Mouse (Mus musculus) embryo, embryonic 11.5 days (tissue): Measurements from ENCODE around the gene Cbfb.
"Not testable (repeated sequence)": the region's sequence is repeated elsewhere in the genome, so short reads cannot be mapped to it uniquely, and the experiment has no call there.

Experiments used
- DNase-seq: peaks from one replicate; pipeline ENCODE4 v3.0.0-alpha.2; 2012; ENCODE audit warnings: low read depth, low spot score

Gene Cbfb

DNA sequence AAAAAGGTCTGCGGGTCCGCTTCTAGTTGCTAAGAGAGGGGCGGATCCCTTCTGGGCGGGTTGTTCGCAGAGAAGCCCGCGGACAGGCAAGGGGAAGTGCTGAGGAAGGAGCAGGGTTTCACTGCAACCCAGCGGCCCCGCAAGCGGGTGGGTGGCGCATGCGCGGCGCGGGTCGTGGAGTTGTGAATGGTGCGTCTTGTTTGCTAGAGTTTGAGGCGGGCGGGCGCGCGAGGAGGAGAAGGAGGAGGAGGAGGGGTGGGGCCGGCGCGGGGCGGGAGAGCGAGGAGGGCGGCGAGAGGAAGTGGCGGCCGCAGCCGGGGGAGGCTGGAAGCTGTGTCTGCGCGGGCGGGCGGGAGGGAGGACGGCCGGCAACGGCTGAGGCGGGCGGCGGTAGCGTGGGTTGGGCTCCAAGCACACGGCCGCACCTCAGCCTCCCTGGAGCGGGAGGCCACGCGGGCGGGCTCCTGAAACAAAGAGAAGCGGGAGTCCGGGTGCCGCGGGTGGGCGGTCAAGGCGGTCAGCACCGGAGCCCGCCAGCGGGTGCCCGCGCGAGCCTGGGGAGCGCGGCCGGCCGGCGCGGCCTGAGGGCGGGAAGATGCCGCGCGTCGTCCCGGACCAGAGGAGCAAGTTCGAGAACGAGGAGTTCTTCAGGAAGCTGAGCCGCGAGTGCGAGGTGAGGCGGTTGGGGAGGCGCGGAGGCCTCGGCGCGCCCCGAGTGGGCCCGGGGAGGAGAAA is at the start of gene Cbfb:
Gene Cbfb (plus strand): TSS at position 294 of the 735 bp plus-strand sequence.
- DNase-seq, result peak; percentile 98

DNA sequence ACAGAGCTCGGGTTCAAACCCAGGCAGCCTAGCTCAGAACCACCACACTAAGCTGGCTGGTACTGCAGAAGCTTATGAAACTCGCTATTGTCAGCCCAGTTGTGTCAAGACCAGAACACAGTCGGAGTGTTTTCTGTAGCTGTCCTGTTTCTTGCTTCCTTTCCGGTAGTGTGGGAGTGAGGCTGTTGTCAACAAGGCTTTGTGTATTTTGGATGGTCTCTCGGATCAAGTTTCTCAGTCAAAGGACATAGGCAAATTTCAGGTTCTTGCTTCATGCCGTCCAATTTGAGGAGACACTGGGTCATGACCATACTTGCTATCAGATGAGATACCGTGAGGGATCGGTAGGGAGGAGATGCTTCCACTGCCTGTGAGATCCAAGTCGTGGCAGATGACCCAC is 40.6 kb upstream of the Cbfb start:
- DNase-seq, result no peak

DNA sequence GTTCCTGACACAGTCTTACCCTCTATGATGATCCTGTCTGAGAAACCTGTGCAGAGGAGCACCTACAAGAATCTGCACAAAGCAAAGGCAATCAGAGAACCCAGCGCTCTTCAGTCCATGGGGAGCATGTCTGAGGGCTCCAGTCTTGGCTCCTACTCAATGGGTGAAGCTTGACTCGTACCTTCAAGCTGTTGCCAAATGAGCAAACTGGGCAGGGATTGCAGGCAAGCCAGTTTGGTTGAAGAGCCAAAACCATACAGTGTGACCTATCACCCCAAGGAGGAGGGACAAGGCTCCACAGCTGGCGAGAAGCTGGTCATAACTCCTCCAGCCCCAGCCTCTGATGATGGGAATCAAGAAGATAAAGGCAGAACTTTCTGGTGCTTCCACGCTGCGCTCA is 39.0 kb upstream of the Cbfb start, which contains the start of gene Ces4a:
Gene Ces4a (plus strand): TSS at position 292 of the 400 bp plus-strand sequence.
- DNase-seq, result no peak

DNA sequence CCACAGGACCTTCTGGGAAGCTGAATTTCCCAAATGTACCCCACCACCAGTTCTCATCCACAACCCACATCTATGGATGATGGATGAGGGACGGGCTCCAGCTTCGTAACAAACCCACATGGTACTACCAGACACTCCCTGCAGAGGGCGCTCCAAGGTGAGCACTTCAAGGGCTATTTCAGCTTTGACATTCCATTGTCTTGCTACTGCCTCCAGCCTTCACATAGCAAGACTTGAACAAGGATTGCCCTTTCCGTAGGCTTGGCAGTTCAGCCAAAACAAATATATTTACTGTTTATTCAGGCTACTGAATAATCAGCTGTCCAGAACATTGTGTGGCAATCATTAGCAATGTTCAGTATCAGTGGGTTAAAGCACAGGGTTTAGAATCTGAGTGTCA is 32.1 kb upstream of the Cbfb start:
- peak; percentile 29 for DNase-seq

DNA sequence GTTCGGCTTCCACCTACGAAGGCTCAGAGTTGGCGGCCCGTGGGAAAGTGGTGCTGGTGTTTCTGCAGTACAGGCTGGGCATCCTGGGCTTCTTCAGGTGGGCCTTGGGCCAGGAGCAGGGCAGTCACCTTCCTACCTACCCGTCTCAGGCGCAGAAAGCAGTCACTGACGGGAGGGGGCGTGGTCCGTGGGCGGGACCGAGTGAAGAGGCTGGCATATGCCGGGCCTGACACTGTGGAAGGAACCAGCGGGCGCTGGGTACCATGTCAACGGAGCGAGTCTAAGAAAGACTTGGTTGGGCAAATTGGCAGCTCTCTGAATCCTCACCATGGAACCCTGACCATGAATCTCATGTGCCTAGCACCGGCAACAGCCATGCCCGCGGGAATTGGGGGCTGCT is 28.1 kb upstream of the Cbfb start:
- no peak for DNase-seq

DNA sequence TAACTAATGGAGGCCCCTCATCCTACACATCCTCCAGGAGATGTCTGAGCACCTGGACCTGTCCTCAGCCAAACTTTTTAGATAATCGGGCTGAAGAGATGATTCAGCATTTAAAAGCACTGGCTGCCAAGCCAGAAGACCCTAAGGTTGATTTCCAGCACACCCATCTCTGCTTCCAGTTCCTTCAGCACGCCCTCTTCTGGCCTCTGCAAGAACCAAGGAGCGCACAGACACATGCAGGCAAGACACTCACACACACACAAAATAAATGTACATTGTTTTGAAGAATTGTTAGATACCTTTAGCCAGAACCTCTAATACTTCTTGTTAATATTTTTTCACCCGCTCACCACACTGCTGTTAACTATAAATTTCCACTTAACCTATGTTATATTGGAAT is 18.8 kb upstream of the Cbfb start:
- no peak for DNase-seq

DNA sequence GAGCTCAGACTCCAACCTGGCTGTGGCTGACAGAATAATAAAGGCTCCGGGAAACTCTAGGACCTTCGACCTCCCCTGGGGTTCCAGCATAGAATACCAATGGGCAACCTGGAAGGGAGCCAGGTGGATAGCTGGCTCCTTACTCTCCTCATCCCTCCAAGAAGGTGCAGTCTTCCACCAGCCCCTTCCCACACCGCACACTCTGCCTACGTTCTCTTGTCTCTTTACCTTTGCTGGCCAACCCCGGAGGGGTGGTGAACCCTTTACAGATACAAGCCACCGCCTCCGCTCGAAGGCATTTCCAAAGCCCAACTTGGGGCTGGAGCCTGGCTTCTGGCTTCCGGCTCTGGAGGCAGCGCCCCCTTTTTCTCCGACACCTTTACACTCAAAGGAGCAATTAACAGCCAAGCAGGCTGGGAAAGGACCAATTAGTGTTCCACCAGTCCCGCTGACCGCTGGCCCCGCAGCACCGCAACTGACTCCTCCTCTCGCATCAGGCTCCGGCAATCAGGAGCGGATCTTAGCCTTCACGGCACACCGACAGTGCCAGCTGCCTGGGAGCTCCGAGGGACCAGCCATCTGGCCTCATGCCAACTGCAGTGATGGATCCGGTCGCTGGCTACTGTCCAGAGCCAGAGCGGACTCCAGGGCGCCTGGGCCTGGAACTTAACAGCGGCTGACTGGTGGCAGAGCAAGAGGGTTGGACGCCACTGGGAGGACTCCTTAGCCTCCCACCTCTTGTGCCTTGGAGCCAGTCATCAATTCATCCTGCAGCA is 17.7 kb upstream of the Cbfb start:
- DNase-seq, result peak; percentile 44

DNA sequence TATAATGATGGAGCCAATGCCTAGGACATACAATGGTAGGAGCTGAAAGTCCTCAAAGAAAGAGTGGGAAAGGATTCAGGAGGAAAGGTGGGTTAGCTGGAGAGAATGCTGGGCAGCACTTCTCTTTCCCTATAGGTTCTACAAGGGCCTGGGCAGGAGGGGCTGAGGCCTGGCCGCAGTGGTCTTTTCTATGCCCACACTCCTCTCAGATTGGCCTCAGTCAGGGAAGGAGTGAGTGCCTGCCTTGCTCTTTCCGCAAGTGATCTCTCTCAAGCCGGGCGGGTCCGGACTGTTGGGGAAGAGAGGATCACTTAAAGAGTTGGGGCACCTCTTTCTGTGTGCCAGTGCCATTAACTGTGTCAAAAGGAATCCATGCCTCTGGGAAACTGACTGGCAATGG is 16.2 kb upstream of the Cbfb start:
- no peak for DNase-seq

DNA sequence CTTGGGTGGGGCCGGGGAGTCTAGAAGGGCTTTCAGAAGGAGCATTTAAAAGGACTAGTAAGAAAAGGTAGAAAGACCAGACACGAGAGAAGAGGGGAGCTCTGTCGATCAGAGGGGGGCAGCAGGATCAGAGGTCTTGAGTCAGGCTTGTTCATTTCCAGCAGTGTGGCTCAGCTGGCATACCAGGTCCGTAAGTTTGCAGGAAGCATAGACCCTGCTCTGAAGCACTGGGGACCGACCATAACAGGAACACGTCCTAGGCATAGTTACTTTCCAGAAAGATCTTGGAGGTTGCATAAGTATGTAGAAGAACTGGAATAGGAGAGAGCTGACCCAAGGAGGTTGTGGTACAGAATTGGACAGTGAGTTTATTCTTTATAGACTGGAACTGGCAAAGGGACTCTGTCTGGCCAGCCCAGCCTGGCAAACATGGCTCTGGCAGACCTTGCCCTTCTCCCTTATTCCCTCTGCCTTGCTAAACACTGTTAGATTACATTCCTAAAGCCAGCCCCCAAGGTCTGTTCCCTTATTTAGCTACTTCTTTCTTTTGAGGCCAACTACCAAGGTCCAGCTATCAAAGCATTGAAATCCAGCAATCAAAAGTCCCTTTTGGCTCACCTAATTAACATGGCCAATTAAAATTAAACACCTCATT is 15.3 kb upstream of the Cbfb start:
- DNase-seq, result no peak

DNA sequence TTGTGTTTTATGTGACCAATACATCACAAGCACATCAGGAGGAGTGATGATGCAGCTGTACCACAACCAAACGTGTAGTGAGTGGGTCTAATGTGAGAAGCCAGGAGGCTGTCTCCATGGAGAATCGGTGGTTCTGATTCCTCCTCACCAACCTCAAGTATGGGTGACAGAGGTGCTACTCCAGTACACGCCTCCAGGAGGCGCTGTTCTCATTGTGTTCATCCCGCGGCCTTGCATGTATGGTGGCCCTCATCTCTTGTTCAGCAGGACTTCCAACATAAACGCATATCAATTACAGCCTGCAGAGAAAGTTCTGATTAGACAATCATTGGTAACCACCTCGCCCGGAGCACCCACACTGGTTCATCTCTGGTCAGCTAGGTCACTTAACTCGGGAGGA is 12.9 kb upstream of the Cbfb start:
- no peak for DNase-seq

DNA sequence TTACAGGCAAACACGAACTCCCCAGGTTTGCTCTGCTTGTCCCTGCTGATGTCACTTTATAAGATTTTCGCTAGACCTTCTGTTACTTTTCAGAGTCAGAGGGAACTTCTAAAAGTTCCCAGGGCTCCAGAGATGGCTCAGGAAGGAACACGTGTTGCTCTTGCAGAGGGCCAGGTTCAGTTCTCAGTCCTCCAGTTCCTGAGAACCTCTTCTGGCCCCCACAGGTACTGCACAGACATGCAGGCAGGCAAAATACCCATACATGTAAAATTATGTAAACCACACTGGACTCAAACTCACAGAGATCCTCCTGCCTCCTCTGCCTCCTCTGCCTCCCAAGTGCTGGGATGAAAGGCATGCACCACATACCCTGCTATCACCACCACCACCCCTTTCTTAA is 12.4 kb upstream of the Cbfb start:
- DNase-seq, result no peak

DNA sequence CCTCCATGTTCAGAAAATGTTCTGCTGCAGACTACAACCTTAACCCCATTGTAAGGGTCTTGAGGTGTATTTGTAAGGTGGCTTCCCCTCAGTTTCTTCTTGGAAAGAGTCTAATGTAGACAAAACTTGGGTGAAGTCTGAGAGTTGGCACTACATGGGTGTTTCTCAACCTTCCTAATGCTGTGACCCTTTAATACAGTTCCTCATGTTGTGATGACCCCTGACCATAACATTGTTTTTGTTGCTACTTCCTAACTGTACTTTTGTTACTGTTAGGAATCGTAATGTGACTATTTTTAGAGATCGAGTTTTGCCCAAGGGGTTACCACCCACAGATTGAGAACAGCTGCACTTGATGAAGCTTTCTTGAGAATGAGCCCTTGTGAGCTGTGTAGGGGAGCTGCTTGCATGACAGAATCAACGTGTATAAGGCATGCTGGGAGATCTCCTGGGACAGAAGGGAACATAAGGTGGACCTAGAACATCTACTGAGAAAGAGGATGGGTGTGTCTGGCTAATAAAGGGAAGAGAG is 9.3 kb upstream of the Cbfb start:
- DNase-seq, result no peak

DNA sequence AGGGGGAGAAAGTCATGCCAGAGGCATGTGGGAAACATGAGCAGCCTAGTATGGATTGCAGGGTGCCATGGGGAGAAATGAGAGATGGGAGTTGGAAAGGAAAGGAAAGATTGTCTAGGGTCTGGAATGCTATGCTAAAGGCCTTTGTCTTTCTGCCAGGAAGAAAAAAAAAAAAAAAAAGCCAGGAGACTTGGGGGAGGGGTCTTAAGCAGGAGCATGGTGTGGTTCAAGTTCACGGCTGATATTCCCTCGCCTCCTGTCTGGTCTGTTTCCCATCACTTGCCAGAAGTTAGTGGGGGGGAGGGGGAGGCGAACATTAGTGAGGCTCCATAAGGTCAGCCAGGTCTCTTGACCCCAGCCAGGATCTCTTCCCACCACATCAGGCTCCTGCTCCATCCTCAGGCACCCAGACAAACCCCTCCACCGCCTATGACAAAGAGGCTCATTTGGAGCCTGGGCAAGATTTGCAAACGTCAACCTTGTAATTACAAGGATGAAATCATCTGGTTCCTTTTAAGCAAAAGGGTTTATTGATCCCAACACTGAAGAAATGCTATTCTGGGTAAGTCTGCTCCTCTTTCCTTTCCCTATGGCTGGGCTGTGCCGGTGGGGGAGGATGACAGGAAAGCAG is 6.1 kb upstream of the Cbfb start:
- peak; percentile 35 for DNase-seq

DNA sequence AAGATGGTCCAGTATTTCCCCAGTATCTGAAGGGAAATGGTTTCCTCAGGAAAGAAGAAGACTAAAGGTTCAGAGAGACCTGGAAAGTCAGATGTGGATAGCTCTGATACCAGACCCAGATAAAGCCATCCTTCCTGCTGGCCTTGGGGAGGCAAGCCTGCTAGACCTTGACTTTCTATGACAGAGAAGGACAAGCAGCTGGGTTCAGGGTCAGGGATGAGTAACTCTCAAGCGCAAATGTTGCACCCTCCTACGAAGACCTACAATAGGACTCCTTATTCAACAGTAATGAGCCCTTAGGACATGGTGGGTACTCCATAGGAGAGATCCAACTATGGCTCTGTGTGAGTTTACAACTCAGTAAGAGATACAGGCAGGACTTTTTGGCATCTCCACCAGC is 5.3 kb upstream of the Cbfb start:
- no peak for DNase-seq

DNA sequence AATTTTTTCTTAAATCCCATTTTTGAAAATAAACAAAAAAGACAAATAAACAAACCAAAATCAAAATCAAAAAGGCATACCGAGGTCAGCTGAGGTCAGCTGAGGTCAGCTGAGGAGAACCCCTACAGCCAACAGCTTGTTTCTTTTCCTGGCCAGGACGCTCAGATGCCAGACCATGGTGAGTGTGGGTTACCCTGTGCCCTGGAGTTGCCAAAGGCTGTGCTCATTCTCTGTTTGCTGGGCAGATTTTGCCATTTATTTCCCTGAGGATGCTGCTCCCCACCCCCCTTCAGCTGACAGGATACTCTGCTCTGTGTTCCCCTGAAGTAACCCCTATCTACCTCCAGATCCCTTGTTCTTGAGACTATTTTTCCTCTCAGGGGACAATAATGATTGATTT is 3.4 kb upstream of the Cbfb start:
- no peak for DNase-seq

DNA sequence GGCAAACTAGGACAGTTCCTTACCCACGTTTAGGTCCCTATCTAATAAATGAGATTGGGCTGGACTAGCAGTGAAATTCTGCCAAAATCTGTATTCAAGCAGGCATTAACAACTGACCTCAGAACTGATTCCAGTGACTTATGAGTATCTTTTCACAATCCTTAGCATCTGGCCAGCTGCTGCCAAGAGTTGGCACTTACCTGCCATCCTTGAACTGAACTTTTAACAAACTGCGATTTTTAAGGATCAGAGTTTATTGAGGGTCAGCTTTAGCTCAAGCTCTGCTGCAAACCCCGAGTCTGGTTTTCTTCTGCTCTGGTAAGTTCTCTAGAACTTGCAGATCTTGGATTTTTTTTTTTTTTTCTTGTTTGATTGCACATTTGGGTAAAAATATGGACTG is 892 bp upstream of the Cbfb start:
- DNase-seq, result no peak

DNA sequence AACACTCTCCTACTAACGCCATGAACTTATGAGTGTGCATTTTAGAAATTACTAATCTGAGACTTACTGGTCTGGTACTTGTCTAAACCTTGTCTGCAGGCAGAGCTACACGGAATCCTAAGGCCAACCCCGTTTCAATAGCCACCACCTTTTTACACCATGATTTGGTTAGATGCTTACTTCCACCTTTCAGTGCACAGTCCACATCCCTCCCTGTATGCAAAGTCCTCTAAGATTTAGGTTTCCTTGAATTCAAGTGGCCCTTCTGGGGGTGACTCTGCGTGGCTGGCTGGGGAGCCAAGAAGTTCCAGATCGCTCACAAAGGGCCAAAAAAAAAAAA is 463 bp upstream of the Cbfb start:
- no peak for DNase-seq

DNA sequence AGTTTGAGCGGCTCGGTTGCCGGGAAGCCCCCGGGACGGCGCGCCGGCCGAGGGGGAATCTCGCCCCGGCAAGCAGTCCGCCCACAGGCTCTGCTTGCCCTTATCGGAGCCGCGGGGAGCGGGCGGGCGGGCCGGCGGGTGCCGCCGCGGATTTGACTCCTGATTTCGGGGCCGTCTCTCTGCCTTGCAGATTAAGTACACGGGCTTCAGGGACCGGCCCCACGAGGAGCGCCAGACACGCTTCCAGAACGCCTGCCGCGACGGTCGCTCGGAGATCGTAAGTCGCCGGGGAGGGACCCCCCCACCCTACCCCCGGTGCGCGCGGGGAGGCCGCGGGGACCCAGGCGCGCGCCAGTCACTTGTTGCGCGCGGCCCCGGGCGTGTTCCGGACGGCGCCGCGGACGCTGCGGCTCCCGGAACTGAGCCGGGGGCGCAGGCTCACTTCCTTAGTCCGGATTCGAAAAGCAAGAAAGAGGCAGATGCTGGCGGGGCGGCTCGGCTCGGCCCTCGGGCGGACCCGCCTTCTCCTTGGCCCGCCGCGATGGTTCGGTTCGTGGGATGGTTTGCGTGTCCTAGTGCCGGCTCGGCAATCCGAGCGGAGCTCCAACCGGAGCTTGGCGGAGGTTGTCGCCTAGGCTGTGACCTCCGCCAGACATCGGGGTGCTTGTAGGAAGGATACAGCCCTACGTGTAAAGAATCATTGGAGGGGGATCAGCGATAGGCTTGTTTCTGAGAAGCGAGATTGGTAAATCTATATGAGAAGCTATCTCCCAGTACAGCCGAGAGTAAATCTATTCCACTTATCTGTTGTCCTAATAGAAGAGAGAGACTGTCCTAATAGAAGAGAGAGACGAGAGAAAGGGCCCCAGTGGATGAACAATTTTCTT is 885 bp downstream of the Cbfb start:
- DNase-seq, result peak; percentile 36

DNA sequence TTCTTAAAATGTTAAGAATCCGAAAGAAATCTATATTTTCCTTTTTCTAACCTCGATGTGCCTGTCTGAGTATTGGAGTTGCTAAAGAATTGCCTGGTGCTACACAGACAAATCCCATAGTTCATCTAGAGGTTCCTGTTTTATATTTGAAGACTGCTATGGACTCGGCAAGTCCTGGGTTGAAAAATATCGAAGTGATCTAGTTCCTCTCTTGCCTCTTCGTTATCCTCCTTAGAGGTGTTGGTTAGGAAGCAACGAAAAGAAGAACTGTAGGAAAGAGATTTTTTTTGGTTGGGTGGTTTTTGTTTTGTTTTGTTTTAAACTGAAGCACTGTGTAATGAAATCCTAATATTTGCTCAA is 1.5 kb downstream of the Cbfb start:
- DNase-seq, result no peak

DNA sequence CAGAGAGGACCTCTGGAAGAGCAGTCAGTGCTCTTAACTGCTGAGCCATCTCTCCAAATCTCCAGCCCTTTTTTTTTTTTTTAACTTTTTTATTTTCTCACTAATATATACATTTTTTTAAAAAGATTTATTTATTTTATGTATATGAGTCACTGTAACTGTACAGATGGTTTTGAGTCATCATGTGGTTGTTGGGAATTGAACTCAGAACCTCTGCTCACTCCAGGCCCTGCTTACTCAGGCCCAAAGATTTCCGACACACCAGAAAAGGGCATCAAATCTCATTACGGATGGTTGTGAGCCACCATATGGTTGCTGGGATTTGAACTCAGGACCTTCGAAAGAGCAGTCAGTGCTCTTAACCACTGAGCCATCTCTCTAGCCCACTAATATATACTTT is 4.8 kb downstream of the Cbfb start:
- not testable (repeated sequence) for DNase-seq

DNA sequence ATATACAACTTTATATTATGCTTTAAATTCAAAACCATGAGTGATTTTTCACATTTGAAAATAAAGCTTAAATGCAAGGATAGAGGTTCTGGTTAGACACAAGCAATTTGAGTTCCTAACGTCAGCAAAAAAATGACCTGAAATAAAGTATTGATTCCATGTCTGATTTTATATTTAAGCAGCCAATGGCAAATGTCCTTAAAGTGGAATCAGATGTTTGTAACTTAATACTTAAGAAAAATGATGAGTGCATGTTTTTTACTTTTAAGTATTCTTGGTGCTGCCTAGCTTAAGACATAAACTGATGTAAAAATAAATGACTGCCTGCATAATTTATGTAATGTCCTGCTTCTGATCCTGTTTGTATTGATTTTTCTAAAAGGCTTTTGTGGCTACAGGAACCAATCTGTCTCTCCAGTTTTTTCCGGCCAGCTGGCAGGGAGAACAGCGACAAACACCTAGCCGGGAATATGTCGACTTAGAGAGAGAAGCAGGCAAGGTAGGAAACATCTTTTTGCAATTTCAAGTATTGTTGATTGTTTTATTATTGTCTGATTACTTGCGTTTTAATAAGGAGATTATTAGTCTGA is 7.8 kb downstream of the Cbfb start:
- DNase-seq, result no peak
